Mouse (Mus musculus) liver, embryonic 11.5 days (tissue): ENCODE data around the gene Wdr92. TPM values are rescaled to one million over a fixed set of nuclear protein-coding genes. Genes with fewer than 3 reads are reported as not detected.

Experiments
- ATAC-seq: fragments of 200-750 bp; cut with Nextera tagmentation; replicated peaks from 2 replicates; pipeline ENCODE4 v1.8.0; 2017; ENCODE audit warnings: moderate number of reproducible peaks, mild to moderate bottlenecking, moderate TSS enrichment, moderate library complexity; ENCODE audit not compliant: low FRiP score
- DNase-seq: peaks from one replicate; pipeline ENCODE4 v3.0.0-alpha.2; 2017; ENCODE audit warnings: low spot score
- H3K27ac ChIP-seq: fragments of 300-500 bp; sonication (generic); 2 replicates; pipeline ENCODE4 v1.5.1; 2014; ENCODE audit warnings: mild to moderate bottlenecking, low read depth, low read length, control low read depth
- H3K27me3 ChIP-seq: fragments of 300-500 bp; sonication (generic); replicated peaks from 2 replicates; pipeline ENCODE4 v1.6.1; 2014; ENCODE audit warnings: low read length, mixed read lengths; ENCODE audit not compliant: control insufficient read depth, insufficient read depth
- H3K36me3 ChIP-seq: fragments of 300-500 bp; sonication (generic); 2 replicates; pipeline ENCODE4 v1.6.1; 2014; ENCODE audit warnings: mild to moderate bottlenecking, low read length, moderate library complexity, mixed read lengths; ENCODE audit not compliant: control insufficient read depth, insufficient read depth
- H3K4me1 ChIP-seq: fragments of 300-500 bp; sonication (generic); replicated peaks from 2 replicates; pipeline ENCODE4 v1.6.1; 2014; ENCODE audit warnings: low read length, mixed read lengths; ENCODE audit not compliant: control insufficient read depth, insufficient read depth
- H3K4me2 ChIP-seq: fragments of 300-500 bp; sonication (generic); 2 replicates; pipeline ENCODE4 v1.6.1; 2014; ENCODE audit warnings: mild to moderate bottlenecking, control low read depth, moderate library complexity
- H3K4me3 ChIP-seq: fragments of 300-500 bp; sonication (generic); 2 replicates; pipeline ENCODE4 v1.5.1; 2014; ENCODE audit warnings: low read depth, low read length, control low read depth
- H3K9ac ChIP-seq: fragments of 300-500 bp; sonication (generic); 2 replicates; pipeline ENCODE4 v1.6.1; 2014; ENCODE audit warnings: low read depth, low read length, control low read depth
- H3K9me3 ChIP-seq: fragments of 300-500 bp; sonication (generic); 2 replicates; pipeline ENCODE4 v1.6.1; 2016; ENCODE audit warnings: low read length, inconsistent platforms, mixed read lengths; ENCODE audit not compliant: control insufficient read depth
- WGBS: fragments of 180-500 bp; shearing (Covaris S2); extraction: QIAGEN DNeasy Blood & Tissue Kit; methylation state at CpG from one replicate; pipeline ENCODE4 v1.1.7; 2014; 5-methylcytosine and 5-hydroxymethylcytosine counted together
- polyA plus RNA-seq: library from polyadenylated mRNA; unstranded; fragments of >200 nt; fragmentation: Nextera tagmentation; extraction: Ambion mirVana; gene quantifications from 2 replicates; pipeline ENCODE4 v1.2.1, GENCODE M21; 2014

The Wdr92 gene
- polyA plus RNA-seq, 1 experiment from 2014 or later = 34.0 TPM

DNA sequence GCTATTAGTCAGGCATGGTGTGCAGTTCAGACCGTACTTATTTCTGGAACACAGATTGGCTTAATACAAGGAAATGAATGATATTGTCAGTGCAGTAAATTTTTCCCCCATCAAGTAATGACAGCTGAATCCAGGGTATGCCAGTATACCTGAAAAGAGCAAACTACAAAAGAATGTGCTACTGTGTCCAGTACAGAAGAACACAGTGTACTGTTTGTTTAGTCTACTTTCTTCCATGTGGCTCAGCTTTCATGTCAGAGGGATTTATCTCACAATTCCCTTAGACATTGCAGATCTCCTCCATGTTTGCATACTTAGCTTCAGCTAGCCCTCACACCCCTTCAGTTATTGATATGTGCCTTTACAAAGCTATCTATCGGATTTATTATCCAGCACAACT is 12.6 kb upstream of the Wdr92 start:
- Histone ChIP-seq H3K36me3 (peaks cover 2% of the 10 kb centered on the region; the same call in 1 of the 2 replicates), H3K9me3 (no peaks in the 10 kb centered on the region), H3K4me3 (no peak overlapping the region), H3K4me2 (no peak overlapping the region), H3K9ac (no peak overlapping the region), H3K27me3 (no peaks in the 10 kb centered on the region), H3K4me1 (peaks cover 13% of the 10 kb centered on the region), H3K27ac (no peak overlapping the region)
- 86% methylated on average over 2 of the region's 2 CpGs for WGBS
- DNase-seq (no peak), ATAC-seq (no peak)

DNA sequence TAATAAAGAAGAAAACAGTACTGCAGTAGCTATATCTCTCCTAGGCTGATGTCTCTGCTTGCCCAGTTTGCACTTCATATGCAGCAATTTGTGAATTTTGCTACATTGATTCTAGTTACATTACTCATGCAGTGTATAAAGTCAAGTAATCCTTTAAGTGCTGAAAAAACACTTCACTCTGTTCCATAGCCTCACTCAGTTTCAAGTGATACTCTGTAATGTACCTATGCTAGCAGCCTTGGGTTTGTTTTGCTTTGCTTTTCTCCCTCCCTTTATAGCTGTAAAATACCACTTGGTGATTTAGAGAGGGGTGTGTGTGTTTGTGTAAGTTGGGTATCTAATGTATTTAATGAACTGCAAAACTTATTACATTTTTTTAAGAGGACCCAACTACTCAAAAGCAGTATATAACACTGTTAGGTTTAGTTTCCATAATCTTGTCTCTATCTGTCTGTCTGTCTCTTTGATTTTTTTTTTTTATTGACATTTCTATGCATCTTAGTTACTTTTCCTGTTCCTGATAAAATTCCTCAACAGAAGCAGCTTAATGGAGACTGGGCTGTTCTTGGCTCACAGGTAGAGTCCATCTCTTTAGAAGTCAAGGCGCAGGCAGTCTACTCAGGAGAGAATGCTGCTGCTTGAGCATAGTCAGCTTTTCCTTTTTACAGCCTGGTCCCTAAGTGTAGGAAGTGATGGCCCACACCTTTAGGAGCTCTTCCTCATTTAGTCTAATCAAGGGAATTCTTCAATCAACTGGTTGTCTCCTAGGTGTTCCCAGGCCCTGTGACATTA is 10.8 kb upstream of the Wdr92 start:
- no peak overlapping the region for H3K27ac ChIP-seq
- H3K27me3 ChIP-seq = no peaks in the 10 kb centered on the region
- H3K4me2 ChIP-seq = no peak overlapping the region
- no peak for ATAC-seq
- 87% methylated on average over 1 of the region's 1 CpGs for WGBS
- H3K36me3 ChIP-seq = peaks cover 2% of the 10 kb centered on the region; the same call in 1 of the 2 replicates
- no peaks in the 10 kb centered on the region for H3K9me3 ChIP-seq
- peaks cover 13% of the 10 kb centered on the region for H3K4me1 ChIP-seq
- no peak for DNase-seq
- H3K4me3 ChIP-seq = no peak overlapping the region
- H3K9ac ChIP-seq = no peak overlapping the region

DNA sequence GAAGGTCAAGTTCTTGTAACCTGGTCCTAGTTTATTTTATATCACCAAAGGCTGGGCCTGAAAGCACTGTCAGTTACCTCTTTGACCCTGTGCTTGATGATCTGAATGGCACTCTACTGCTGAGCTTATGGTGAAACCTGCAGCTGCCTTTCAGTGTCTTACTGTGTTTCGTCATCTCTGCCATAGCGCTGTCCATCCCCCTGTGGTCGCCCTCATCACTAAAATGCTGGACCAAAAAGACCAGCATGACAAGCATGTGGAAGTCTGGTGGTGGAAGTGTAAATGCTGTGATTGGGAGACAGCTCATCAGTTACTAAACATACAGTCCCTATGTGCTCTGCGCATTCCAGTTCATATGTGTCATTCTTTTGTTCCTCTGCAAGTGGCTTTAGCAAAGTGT is 9.6 kb upstream of the Wdr92 start:
- Histone ChIP-seq H3K9ac (no peak overlapping the region), H3K4me1 (peaks cover 11% of the 10 kb centered on the region), H3K4me2 (no peak overlapping the region), H3K27ac (no peak overlapping the region), H3K27me3 (no peaks in the 10 kb centered on the region), H3K9me3 (no peaks in the 10 kb centered on the region), H3K4me3 (no peak overlapping the region), H3K36me3 (peaks cover 2% of the 10 kb centered on the region; the same call in 1 of the 2 replicates)
- no peak for ATAC-seq
- 95% methylated on average over 4 of the region's 4 CpGs for WGBS
- no peak for DNase-seq

DNA sequence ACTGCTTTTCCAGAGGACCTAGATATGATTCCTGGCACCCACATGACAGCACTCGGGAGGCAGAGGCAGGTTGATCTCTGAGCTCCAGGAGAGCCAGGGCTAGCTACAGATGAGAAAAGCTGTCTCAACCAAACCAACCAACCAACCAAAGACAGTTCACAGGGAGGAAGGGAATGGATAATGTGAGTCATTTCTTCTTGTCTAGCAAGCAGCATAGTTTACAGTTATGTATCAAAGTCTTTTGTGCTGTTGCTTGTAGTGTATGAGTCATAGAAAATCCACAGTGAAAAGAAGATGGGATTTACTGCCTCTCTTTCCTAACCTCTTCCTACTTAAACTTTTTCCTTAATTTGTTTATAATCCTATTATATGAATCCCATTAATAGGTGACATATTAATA is 5.3 kb upstream of the Wdr92 start:
- peaks cover 2% of the 10 kb centered on the region; the same call in 1 of the 2 replicates for H3K36me3 ChIP-seq
- no peaks in the 10 kb centered on the region for H3K27me3 ChIP-seq
- no peak for ATAC-seq
- no peak for DNase-seq
- 87% methylated on average over 1 of the region's 1 CpGs for WGBS
- H3K9ac ChIP-seq = no peak overlapping the region
- no peak overlapping the region for H3K27ac ChIP-seq
- H3K4me3 ChIP-seq = no peak overlapping the region
- no peak overlapping the region for H3K4me2 ChIP-seq
- H3K9me3 ChIP-seq = no peaks in the 10 kb centered on the region
- H3K4me1 ChIP-seq = no peaks in the 10 kb centered on the region

DNA sequence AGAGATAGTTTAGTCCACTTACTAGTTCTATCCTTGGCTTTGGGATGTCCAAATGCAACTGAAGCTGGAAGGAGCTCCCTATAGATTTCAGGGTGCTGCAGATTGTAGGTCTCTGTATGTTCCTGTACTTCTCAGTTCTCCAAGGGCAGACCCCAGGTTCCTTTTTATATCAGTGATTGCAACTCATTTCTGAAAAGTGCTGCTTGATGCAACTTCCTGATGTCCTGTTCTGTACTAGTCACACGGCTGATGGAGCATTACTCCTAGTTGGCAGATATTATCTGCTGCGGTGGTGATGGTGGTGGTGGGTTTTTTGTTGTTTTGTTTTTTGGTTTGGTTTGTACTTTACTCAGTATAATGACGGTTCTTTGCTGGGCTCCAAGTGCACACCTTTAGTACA is 1.2 kb upstream of the Wdr92 start:
- DNase-seq (no peak), ATAC-seq (no peak)
- no peak overlapping the region for H3K27ac ChIP-seq
- H3K4me2 ChIP-seq = no peak overlapping the region
- no peaks in the 10 kb centered on the region for H3K9me3 ChIP-seq
- H3K36me3 ChIP-seq = no peaks in the 10 kb centered on the region
- no peaks in the 10 kb centered on the region for H3K27me3 ChIP-seq
- H3K9ac ChIP-seq = no peak overlapping the region
- H3K4me1 ChIP-seq = no peaks in the 10 kb centered on the region
- WGBS = 70% methylated on average over 3 of the region's 3 CpGs
- H3K4me3 ChIP-seq = no peak overlapping the region

DNA sequence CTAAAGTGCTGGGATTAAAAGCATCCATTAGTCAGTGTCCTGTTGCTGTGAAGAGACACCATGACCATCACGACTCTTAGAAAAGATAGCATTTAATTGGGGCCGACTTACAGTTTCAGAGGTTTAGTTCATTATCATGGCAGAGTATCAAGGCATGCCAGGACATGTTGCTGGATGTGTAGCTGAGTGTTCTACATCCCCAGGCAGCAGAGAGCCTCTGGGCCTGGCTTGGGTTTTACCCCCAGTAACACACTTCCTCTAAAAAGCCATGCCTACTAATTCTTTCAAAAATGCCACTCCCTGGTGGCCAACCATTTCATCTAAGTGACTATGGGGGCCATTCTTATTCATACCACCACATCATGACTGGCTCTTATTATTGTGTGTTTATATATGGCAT is 1.3 kb downstream of the Wdr92 start:
- no peaks in the 10 kb centered on the region for H3K9me3 ChIP-seq
- 88% methylated on average over 2 of the region's 2 CpGs for WGBS

DNA sequence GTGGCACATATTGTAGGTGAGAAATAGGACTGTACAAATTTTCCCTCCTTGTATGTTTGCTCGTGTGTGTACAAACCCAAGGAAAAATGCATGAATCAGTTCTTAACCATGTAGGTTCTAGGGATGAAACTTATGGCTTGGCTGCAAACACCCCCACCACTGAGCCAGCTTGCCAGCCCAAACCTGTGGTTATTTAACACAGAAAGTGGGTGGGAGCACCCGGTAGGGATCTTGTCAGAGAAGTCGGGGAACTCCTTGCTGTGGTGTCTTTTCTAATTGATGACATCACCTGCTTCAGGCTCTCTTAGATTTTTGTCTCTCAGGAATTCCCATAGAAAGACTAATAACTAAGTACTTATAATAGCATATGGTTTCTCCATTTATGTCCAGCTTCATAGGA is 5.7 kb downstream of the Wdr92 start:
- DNase-seq (no peak), ATAC-seq (no peak)
- Histone ChIP-seq H3K4me3 (no peak overlapping the region), H3K4me2 (no peak overlapping the region), H3K9ac (no peak overlapping the region), H3K9me3 (no peaks in the 10 kb centered on the region), H3K4me1 (no peaks in the 10 kb centered on the region), H3K36me3 (no peaks in the 10 kb centered on the region; the same call in 1 of the 2 replicates), H3K27me3 (no peaks in the 10 kb centered on the region), H3K27ac (no peak overlapping the region)
- 90% methylated on average over 3 of the region's 3 CpGs for WGBS

More for the DNA sequence above, 1.3 kb downstream of the Wdr92 start:
- Histone ChIP-seq H3K4me2 (no peak overlapping the region), H3K4me1 (no peaks in the 10 kb centered on the region), H3K36me3 (no peaks in the 10 kb centered on the region), H3K4me3 (no peak overlapping the region), H3K27me3 (no peaks in the 10 kb centered on the region), H3K9ac (no peak overlapping the region), H3K27ac (no peak overlapping the region)
- DNase-seq (no peak), ATAC-seq (no peak)

DNA sequence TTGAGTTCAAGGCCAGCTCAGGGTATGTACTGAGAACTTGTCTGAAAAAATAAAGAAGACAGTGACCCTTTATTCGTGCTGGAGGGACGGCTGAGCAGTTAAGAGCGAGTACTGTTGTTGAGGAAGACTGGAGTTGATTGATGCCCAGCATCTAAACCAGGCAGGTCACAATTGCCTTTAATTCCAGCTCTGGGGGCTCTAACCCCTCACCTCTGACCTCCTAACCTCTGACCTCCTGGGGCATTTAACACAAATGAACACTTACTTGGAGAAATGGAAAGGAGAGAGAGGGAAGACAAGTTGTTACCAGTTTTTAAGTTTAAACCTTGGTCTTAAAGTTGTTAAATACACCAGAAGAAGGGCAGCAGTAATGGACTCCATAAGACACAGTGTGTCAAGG is 6.9 kb downstream of the Wdr92 start:
- DNase-seq (no peak), ATAC-seq (no peak)
- Histone ChIP-seq H3K4me3 (no peak overlapping the region), H3K9ac (no peak overlapping the region), H3K4me2 (no peak overlapping the region), H3K4me1 (no peaks in the 10 kb centered on the region), H3K36me3 (no peaks in the 10 kb centered on the region; the same call in 1 of the 2 replicates), H3K9me3 (no peaks in the 10 kb centered on the region), H3K27me3 (no peaks in the 10 kb centered on the region), H3K27ac (no peak overlapping the region)
- WGBS = 88% methylated on average over 3 of the region's 3 CpGs
